Mouse (Mus musculus) cerebellum, postnatal 25 days (tissue): Measurements from ENCODE around the gene Nop53.

Experiments
- DNase-seq, 2 experiments: peaks; one replicate each; pipeline ENCODE4 v3.0.0; 2021; ENCODE audit warnings: mixed read lengths in 2 of 2

Gene Nop53

GRCm38 (mm10) chr7:15945721-15946536 lies at the start of gene Nop53:
Gene Nop53, minus strand, starts transcription at chr7:15946074.
- peak; percentile 97 to 98 for DNase-seq

DNA sequence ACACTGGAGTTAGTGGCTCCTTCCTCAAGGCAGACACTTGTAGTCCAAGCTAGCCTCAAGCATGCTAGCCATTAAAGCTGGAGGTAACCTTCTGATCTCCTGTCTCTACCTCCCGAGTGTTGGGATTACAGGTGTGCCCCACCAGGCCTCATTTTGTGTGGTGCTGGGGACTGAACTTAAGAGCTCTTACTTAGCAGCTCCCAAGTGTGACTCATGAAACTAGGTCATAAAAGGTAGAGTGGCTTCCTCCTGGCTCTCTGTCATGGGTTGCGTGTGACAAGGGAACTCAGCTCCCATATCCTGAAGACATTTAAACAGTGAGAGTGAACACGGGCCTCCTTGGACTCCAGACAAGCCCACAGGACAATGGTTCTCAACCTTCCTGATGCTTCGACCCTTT lies 47.9 kb upstream of the Nop53 start:
- no peak for DNase-seq

- no peak for DNase-seq
Observed at GRCm38 (mm10) chr7:15993152-15993551, 47.3 kb upstream of the Nop53 start.

- DNase-seq = no peak
Observed at GRCm38 (mm10) chr7:15991764-15992163, 45.9 kb upstream of the Nop53 start.

GRCm38 (mm10) chr7:15987661-15988356 lies 41.9 kb upstream of the Nop53 start:
- DNase-seq = peak in 1 of 2 experiments; percentile 21

DNA sequence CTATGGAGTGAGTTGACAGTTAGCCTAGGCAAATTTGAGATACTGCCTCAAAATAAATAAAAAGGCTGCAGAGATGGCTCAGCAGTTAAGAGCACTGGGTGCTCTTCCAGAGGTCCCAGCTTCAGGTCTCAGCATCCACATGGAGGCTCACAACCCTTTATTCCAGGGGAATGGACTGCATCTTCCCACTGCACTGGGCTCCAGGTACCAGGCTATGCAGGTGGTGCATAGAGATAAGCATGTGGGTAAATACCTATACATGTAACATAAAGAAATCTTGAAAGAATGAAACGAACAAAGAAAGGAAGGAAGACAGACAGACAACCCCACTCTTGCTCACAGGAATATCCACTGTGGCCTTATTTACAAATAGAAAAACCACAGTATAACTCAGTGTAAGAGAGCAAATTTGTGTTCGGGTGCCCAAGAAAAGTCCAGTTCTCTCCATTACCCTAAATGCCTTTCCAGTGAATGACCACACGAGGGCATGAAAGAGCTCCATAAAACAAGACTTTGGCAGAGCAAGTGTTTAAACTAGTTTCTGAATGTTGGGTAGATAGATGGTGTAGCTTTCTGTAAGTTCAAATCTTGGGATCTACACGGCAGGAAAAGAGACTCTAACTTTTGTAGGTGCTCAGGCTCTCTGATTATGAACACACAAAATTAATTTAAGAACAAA lies 37.0 kb upstream of the Nop53 start:
- DNase-seq = peak in 1 of 2 experiments; percentile 54

GRCm38 (mm10) chr7:15981538-15981937 lies 35.7 kb upstream of the Nop53 start:
- peak in 1 of 2 experiments; percentile 16 for DNase-seq

GRCm38 (mm10) chr7:15980246-15980645 lies 34.4 kb upstream of the Nop53 start:
- peak in 1 of 2 experiments; percentile 36 for DNase-seq

DNA sequence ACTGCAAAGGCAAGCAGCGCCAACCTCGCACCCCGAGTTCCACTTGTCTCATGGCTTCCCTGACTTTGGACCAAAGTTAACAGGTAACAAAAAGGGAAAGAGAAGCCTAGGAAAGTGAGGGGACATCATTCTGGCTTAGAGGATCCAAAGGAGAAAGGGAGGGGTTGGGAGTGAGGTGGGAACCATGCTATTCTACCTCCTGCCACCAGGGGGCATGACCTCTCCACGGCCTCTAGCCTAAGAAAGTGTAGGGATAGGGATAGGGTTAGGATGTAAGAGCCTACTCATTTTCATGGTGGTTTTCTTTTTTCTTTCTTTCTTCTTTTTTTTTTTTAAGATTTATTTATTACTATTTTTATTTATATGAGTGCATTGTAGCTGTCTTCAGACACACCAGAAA lies 30.0 kb upstream of the Nop53 start:
- DNase-seq = peak; percentile 69 to 81

DNA sequence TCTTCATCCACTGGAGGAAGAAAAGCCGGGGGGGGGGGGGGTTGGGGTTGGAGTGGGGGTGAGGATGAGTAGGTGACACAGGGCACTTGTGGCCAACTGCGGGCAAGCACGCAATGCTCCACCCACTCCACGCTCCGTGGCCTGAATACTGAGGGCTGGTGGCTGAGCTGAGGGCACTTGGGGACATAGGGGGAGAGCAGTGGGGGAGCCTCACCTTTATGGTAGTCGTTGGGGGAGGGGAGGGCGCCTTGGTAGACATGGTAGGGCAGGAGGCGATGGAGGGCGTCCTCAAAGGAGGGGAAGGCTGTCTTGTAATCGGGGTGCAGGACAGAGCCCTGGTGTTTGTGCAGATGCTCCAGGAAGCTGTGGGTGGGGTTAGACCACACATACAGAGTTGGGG lies 29.6 kb upstream of the Nop53 start:
- DNase-seq = peak in 1 of 2 experiments; percentile 46

DNA sequence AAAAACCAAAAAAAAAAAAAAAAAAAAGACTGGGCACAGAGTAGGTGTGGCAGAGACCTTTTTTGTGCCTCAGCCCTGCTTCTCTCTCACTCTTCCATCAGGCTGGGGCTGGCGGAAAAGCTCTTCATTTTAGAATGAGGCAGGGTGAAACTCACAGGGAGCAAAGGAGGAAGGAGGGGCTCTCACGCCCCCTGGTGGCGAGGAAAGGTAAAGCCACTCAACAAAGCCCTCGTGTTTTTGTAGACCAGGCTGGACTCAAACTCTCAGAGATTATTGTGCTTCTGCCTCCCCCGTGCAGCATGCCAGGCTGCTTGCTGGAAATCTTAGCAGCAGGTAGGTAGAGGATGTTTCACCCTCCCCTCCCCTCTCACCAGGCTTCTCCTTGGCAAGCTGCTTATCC lies 28.8 kb upstream of the Nop53 start:
- DNase-seq = peak; percentile 76 to 81

- no peak for DNase-seq
Observed at GRCm38 (mm10) chr7:15972247-15972646, 26.4 kb upstream of the Nop53 start.

- DNase-seq = no peak
Observed at GRCm38 (mm10) chr7:15969674-15970073, 23.8 kb upstream of the Nop53 start.

GRCm38 (mm10) chr7:15968322-15968721 lies 22.4 kb upstream of the Nop53 start:
- no peak for DNase-seq

DNA sequence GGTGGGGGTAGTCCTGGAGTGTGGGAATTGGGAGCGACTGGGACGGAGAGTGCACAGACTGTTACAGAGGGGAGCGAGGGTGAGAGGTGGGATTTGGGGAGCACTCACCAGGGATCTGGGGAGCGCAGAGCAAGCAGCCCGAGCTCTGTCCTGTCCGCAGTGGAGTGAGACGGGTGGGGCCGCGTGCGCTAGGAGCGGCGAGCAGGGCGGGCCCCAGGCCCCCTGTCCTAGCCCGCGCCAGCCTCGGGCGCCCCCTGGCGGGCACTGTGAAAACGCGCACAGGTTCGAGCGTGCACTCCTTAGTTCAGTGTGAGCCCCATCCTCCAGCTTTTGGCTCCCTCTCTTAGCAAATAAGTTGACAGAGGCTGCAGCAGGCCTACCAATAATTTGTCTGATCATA lies 21.4 kb upstream of the Nop53 start, which contains the start of gene Ehd2:
Ehd2 (minus strand) TSS at position 256 of the 400 bp plus-strand sequence.
- DNase-seq = peak; percentile 78 to 88

DNA sequence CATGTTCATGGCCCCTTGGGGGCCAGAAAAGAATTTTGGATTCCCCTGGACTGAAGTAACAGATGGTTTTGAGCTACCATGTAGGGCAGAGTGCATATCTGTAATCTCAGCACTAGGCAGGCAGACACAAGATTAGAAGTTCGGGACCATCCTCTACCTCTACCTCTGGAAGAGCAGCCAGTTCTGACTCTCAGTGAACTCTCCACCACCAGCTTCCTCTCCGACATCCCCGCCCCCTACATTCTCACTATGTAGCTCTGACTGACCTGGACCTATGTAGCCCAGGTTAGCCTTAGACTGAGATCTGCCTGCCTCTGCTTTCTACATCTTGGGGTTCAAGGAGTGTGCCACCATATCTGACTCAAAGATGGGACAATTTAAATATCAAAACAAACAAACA lies 20.6 kb upstream of the Nop53 start:
- no peak for DNase-seq

- DNase-seq = no peak
Observed at GRCm38 (mm10) chr7:15963798-15964652, 18.2 kb upstream of the Nop53 start.

GRCm38 (mm10) chr7:15962311-15963288 lies 16.7 kb upstream of the Nop53 start:
- DNase-seq = peak in 1 of 2 experiments; percentile 41

GRCm38 (mm10) chr7:15961798-15962197 lies 15.9 kb upstream of the Nop53 start:
- no peak for DNase-seq

DNA sequence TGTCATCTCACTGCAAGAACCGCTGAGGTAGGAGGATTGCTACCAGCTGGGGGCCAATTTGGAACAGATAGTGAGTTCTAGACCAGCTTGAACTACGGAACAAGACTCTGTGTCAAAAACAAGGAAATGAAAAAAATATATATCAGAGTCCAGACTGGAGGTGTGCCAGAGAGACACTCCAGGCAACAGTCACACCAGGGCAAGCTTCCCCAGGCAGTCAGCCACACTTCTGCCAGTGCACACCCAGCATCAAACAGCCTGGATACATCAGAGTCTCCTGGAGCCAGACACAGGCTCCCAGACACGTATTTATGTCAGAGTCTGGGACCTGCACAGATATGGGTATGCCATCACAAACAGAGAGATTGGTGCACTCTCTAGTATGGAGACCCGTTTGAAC lies 15.4 kb upstream of the Nop53 start:
- no peak for DNase-seq

- DNase-seq = no peak
Observed at GRCm38 (mm10) chr7:15960691-15961090, 14.8 kb upstream of the Nop53 start.
